Mouse (Mus musculus) adrenal gland, postnatal 14 days (tissue): ENCODE results near the gene Fzd10. TPM values are rescaled to one million over a fixed set of nuclear protein-coding genes. Genes with fewer than 3 reads are reported as not detected.

Experiments used
- DNase-seq: peaks from one replicate; pipeline ENCODE4 v3.0.0; 2021; ENCODE audit warnings: mixed read lengths
- total RNA-seq: library from RNA; stranded (reverse); gene quantifications from 2 replicates; pipeline ENCODE4 v1.2.3, GENCODE M21; 2021

The Fzd10 gene
- total RNA-seq, 1 experiment from 2014 or later, result 0.19 TPM

DNA sequence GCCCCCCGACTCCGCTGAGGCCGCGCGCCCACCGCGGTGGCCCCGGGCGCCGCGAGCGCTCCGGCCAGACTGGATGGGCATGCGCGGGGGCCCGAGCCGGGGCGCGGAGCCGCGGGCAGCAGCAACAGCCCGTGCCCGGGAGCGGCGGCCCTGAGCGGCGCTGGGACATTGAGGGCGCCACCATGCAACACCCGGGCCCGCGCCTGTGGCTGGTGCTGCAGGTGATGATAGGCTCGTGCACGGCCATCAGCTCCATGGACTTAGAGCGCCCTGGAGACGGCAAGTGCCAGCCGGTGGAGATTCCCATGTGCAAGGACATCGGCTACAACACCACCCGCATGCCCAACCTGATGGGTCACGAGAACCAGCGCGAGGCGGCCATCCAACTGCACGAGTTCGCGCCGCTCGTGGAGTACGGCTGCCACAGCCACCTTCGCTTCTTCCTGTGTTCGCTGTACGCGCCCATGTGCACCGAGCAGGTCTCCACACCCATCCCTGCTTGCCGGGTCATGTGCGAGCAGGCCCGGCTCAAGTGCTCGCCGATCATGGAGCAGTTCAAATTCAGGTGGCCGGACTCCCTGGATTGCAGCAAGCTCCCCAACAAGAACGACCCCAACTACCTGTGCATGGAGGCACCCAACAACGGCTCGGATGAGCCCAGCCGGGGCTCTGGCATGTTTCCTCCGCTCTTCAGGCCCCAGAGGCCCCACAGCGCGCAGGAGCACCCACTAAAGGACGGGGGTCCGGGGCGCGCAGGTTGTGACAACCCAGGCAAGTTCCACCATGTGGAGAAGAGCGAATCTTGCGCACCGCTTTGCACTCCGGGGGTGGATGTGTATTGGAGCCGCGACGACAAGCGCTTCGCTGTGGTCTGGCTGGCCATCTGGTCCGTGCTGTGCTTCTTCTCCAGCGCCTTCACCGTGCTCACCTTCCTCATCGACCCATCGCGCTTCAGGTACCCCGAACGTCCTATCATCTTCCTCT, 684 bp downstream of the Fzd10 start:
- DNase-seq, result peak; percentile 24

DNA sequence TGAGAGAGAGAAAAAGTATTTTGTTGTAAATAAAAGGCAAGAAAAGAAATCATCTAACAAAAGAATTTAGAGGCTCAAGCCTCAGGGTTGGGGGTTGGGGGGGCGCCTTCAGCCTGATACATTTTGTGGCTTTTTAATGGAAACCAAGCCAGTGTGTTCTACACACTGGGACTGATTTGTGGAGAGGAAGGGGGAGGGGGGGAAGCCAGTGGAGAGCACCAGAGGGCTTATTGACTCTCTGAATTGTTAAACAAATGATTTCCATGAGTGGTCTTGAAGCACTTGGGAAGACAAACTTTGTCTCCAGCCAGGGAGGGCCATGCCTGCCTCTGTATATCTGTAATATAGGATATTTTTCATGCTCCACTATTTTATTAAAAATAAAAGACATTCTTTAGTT, 3.0 kb downstream of the Fzd10 start:
- no peak for DNase-seq

DNA sequence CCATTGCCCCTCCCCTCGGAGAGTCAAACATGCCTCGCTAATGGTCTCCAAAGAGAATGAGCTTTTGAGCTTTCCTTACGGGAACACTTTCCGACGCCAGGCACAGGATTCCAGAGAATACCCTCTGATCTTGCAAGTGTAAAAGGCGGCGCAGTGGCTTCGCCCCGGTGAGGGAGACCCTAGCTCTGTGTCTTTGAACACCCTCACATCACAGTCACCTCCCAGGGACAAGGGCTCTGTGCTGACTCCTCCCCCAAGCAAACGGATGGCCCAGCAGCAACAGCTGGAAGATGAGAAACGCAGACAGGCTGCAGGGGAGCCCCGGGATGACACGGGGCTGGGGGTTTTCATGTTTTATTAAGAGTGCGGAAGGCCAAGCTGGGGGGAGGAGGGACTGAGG, 6.0 kb downstream of the Fzd10 start:
- DNase-seq, result no peak

DNA sequence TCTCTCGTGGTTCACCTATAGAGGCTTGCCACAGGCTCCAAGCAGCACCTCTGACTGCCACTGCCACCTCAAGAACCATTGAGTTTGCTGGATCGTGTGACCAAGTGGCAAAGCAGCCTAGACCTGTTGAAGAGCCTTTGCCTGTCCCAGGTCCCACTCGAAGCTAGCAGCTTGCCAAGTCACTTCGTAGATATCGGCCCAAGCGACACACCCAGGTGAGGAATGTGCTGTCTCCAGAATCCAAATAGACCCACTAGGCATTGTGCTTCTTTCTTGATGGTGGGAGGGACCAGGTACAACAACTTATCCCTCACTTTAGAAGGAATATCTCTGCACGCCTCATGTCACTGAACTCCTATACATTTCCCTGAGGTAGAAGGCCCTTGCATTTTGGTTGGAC, 8.4 kb downstream of the Fzd10 start:
- DNase-seq, result no peak

DNA sequence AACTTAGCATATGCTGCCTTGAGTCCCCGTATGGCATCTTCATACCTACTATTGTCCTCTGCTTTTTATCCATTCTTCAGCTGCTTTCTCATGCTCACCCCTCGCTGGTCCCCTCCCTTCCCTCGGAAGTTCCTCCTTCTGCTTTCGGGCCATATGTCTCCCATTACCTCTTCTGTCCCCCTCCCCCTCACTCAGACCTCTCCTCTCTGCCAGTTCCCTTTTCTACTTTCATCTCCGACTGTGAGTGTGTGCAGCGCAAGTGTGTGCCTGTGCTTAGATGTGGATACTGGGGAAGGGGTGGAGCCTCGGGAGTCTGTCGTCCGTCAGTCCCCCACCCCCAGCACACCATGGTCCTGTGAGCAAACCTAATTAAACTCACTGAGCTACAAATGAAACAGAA, 17.0 kb downstream of the Fzd10 start:
- DNase-seq, result no peak

DNA sequence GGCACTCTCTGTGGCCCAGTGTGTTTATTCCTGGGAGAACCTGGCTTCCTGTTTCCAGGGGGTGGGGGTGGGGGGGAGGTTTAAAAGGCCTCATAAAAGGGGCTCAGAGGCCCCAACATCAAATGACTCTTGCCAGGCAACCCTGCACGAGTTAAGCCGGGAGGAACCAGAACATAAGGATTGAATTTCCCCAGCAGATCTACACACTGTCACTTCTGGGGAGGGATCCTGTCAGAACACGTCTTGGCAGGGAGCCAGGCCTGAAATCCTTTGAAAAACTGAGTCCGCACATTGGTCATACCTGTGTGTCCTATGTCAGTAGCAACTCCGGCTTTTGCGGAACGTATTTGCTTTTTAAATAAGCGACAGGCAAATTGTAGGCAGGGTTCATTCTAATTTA, 19.3 kb downstream of the Fzd10 start:
- DNase-seq, result no peak

DNA sequence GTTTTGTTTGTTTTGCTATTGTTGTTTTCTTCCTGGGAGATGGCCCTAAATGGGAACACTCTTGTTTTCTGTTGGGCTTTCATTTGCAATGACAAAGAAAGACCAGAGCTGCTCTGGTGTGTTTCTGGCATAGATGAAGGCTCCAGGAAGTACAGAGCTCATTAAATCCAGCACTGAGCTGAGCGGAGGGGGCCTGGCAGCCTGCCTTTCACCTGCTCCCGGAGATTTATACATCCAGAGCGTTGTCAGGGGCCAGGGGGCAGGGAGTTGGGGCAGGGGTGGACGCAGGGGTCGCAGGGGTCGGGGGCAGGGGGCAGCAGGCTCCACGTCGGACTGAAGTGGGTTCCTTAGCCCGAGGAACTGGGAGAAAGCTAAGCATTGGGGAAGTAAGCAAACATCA, 19.8 kb downstream of the Fzd10 start:
- DNase-seq, result no peak

DNA sequence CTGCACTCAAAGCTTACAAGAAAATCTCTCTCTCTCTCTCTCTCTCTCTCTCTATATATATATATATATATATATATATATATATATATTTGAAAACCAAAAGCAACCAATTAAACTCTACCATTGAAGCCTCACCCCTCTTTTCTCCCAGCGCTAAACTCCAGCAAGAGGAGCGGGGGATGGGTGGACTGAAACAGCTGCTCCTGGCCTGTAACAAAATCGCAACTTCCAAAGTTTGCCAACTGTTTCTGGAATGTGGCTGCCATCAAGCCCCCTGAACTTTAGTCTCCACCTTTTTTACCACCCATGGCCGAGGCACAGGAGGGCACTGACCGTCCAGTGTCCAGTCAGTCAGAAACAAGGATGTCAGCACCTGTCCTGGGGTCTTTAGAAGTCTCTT, 27.1 kb downstream of the Fzd10 start:
- no peak for DNase-seq

DNA sequence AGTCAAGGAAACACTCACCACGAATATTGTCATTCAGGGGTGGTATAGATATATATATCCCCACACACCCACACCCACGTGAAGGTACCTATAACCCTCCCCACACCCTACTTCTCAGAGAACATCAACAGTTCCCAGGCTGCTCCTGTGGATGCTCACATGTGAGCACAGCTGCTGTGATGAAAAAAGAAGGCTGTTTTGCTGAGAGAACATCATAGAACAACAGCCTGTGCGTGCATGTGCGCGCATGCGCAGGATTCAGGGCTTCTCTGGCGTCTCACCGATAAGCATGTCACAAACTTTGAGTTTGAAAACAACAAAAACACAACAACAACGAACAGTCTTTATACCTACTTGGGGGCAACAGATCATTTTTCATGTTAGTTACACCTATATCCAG, 36.0 kb downstream of the Fzd10 start:
- no peak for DNase-seq

DNA sequence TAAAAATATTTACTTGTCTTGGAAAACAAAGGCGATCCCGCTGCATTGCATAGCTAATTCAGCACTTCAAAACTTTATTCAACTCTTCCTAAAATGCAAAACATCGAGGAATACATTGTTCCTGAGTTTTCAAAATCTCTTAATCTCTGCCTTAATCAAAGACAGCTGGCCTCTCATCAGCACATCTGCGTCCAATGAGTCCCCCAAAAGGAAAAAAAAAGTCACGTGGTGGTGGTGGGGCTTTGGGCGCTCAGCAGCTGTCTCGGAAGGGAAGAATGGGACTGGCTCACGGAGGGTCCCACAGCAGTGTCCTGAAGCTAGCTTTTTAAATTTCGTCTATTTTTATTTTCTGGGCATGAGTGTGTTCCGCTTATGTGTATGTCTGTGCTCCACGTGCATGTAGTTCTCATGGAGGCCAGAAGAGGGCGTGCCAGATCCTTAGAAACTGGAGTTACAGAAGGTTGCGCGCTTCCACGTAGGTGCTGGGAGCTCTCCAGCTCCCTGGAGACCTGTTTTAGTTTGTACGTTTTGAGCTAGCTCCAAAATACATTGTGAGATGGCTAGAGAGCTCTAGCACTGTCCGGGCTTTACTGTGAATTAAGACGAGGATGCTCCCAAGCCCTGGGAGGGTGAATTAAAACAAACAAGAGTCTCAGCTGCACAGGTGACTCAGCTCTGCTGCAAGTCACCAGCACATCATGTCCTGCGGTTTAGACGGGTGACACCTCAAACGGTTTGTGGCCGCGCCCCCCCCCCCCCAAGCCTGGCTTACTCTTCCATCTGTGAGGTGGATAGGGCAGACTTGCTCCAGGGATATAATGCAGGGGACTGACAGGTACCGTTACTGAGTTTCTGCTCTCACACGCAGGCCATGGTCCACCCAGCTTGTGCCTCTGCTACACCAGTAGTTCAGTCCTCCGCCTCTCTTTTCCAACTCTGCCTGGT, 36.7 kb downstream of the Fzd10 start:
- DNase-seq, result no peak

DNA sequence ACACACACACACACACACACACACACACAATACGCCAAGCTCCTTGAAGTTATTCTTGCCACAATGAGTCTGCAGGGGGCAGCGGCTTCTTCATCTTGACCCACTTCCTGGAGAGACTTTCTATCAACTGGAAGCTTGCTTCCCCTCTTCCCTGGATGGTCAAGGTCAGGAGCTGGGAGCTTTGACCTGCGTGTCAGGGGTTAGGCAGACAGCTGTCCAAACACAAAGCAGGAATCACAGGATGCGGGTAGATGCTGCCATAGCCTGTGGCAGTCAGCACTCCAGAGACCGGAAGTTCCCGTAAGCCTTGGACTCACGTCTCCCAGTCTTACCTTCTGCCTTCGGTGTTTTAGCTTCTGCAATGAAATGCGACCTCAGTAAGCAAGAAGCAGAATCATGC, 38.1 kb downstream of the Fzd10 start:
- no peak for DNase-seq

DNA sequence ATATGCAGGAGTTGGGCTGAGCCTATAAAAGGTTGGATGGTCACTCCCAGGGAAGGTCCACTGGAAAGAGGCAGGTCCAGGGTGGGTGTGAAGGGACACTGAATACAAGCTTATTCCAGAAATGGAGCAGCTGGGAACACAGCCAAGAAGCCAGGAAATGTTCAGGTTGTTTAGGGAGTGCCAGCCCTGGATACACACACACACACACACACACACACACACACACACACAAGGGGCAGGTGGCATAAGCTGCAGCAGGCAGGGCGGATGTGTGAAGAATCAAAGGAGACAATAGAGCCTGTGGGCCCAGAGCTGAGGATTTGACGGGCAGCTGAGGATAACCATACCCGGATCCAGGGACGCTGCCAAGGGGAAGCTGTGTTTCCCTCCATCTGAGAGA, 42.4 kb downstream of the Fzd10 start:
- no peak for DNase-seq

DNA sequence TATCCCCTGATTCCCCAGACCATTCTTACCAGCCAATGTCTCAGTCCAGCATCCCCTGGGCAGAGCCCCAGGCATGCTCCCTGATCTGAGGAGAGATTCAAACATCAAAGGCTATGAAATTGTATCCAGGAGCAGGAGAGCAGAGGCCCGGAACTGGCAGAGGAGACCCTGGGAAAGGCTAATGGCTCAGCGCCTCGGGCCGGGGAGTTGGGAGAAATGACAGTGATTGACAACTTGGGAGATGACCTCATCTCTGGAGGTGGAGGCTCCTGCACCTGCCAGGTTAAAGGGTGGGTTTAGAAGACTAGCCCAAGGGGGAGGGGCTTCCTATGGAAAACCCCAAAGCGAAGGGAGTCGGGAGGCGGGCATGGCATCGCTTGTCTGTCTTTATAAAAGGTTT, 45.1 kb downstream of the Fzd10 start:
- no peak for DNase-seq

DNA sequence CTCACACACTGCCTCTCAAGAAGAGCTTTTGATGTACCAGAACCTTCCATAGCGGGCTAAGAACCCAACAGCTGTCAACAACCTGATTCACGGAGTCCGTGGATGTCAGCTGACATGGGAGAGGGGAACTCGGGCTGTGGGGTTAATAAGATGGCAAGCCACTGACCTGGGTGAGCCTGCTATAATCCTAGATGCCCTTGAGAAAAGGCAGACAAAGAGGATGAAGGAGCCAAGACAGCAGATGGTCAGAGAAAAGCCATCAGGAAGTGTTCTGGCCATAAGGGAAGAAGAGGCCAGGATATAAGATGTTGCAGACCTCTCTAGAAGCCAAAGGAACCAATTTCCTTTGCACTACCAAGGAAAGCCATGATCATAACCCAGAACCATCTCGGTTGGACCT, 45.6 kb downstream of the Fzd10 start:
- no peak for DNase-seq

DNA sequence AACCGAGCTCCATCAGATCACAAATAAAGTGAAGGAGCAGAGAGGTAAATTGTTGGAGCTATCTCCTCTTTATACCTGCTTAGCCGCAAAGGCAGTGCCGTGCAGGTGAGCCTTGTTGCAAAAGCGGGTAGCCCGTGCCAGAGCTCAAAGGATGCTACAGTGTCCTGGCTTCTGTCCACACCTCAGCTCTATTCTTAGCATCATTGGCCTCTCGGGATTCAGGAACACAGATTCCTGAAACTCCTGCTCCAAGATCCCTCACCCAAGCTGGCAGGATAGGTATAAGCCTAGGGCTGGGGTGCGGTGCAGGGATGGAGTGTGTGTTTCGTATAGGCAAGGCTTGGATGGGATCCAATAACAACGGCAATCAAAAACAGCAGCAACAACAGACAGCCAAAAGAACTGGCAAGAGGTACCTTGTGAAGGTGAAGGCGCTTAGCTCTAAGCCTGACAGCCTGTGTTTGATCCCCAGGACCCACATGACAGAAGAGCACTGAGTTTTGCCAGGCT, 46.6 kb downstream of the Fzd10 start:
- DNase-seq, result no peak

DNA sequence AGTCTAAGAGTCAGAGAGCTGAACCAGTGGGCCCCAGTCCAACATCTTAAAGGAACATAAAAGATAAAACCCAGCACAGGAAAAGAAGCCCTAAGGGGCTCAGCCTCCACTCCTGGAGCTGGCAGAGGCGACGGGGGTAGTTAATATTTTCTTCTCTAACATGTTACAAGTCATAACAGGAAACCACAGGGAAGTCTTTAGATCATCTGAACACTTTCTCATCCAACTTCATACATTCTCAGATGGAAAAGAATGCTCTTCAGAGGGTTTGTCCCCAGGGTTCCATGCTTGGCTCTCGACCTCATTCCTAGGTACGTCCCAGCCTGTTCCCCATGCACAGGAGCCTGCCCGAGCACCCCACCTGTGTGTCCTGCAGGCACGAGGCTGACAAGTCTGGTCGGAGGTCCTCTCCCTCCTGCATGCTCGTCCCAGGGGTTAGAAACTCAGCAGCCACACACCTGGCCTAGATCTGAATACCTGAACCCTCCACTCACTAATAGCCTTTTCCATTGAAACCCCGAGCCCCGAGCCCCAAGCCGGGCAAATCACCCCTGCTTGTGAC, 48.8 kb downstream of the Fzd10 start:
- no peak for DNase-seq

Other genes starting within 250 kb of the Fzd10 start
- gene Tmem132d, start 167.8 kb upstream of the Fzd10 start, total RNA-seq, result not detected in 2 replicates
- gene Piwil1, start 101.7 kb downstream of the Fzd10 start, total RNA-seq, result not detected in 2 replicates